Mouse (Mus musculus): ENCODE measurements around the gene Sgo2a. TPM values are rescaled to one million over a fixed set of nuclear protein-coding genes. Genes with fewer than 3 reads are reported as not detected.
A peak's percentile ranks its signal among the peaks of the same experiment; 100 is the strongest.

Gene Sgo2a
- under 1 TPM; 0.44 to 0.64 TPM for total RNA-seq (2021)
- long read RNA-seq, experiment 1 = 0 reads
- long read RNA-seq, experiment 2 = 0 reads

GRCm38 (mm10) chr1:57995432-57996132 is at the start of gene Sgo2a:
Sgo2a (plus strand) TSS chr1:57995971.
- Histone ChIP-seq H3K4me3 (peak within 1 kb of the TSS; percentile 89), H3K27ac (peak within 1 kb of the TSS; percentile 90)
- TF ChIP-seq CTCF (conservative IDR thresholded peaks at IDR 0.05) = 0 out of 2 replicates have a peak, but pooled peaks have one; percentile 12
- DNase-seq (ENCODE audit: low spot score in 2 of 2) = peak; percentile 90 to 91

GRCm38 (mm10) chr1:57947552-57948347 is 48.0 kb upstream of the Sgo2a start:
- no peak for DNase-seq (ENCODE audit: low spot score in 2 of 2)
- Histone ChIP-seq H3K27ac (no peak overlapping the region), H3K4me3 (no peak overlapping the region)
- TF ChIP-seq CTCF (conservative IDR thresholded peaks at IDR 0.05) = no peak

GRCm38 (mm10) chr1:57949195-57949594 is 46.6 kb upstream of the Sgo2a start:
- Histone ChIP-seq H3K4me3 (no peak overlapping the region), H3K27ac (no peak overlapping the region)
- peak; percentile 5 to 27 for DNase-seq (ENCODE audit: low spot score in 2 of 2)
- peak; percentile 83 for TF ChIP-seq CTCF (conservative IDR thresholded peaks at IDR 0.05)

- no peak for TF ChIP-seq CTCF (conservative IDR thresholded peaks at IDR 0.05)
Measured at GRCm38 (mm10) chr1:57949716-57950115, 46.1 kb upstream of the Sgo2a start.

GRCm38 (mm10) chr1:57952509-57952908 is 43.3 kb upstream of the Sgo2a start:
- Histone ChIP-seq H3K4me3 (no peak overlapping the region), H3K27ac (no peak overlapping the region)
- TF ChIP-seq CTCF (conservative IDR thresholded peaks at IDR 0.05) = no peak
- no peak for DNase-seq (ENCODE audit: low spot score in 2 of 2)

More at GRCm38 (mm10) chr1:57949716-57950115, 46.1 kb upstream of the Sgo2a start:
- DNase-seq (ENCODE audit: low spot score in 2 of 2) = no peak
- Histone ChIP-seq H3K27ac (no peak overlapping the region), H3K4me3 (no peak overlapping the region)

GRCm38 (mm10) chr1:57953586-57954375 is 42.0 kb upstream of the Sgo2a start:
- DNase-seq (ENCODE audit: low spot score in 2 of 2) = no peak
- no peak for TF ChIP-seq CTCF (conservative IDR thresholded peaks at IDR 0.05)
- H3K27ac ChIP-seq = no peak overlapping the region
- no peak overlapping the region for H3K4me3 ChIP-seq

DNA sequence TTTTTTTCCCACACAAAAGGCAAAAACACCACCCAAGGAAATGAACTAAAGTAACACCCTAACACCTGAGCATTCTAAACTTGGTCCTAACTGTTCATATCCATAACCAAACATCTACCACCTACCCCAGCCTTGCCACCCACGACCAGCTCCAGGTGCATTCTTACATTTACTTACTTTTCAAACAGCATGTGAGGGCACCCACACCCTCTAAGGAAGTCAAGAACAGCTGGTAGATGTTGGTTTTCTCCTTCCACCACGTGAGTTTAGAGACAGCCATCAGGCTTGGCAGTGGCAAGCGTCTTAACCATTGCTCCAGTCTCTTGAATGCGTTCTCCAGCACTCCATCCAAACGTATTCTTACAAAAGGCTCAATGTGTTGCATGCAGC is 41.4 kb upstream of the Sgo2a start:
- Histone ChIP-seq H3K27ac (no peak overlapping the region), H3K4me3 (no peak overlapping the region)
- no peak for TF ChIP-seq CTCF (conservative IDR thresholded peaks at IDR 0.05)
- DNase-seq (ENCODE audit: low spot score in 2 of 2) = no peak

DNA sequence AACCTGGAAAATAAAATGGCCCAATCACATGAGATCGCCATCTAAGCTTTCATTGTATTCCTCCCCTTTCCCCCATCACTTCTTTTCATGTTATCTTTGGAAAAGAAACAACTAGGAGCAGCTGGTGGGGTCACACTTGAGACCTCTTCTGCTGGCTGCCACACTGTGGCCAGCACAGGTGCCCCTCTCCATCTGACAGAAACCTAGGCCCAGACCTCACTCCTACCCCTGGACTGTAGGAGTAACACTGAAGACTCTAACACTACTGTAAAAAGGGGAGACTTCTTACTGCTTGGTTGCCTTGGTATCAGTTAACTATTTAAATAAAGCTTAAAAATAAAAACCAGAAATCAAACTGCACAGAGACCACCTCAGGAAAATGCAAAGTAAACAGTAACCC is 40.0 kb upstream of the Sgo2a start:
- no peak overlapping the region for H3K27ac ChIP-seq
- TF ChIP-seq CTCF (conservative IDR thresholded peaks at IDR 0.05) = no peak
- no peak overlapping the region for H3K4me3 ChIP-seq
- no peak for DNase-seq (ENCODE audit: low spot score in 2 of 2)

DNA sequence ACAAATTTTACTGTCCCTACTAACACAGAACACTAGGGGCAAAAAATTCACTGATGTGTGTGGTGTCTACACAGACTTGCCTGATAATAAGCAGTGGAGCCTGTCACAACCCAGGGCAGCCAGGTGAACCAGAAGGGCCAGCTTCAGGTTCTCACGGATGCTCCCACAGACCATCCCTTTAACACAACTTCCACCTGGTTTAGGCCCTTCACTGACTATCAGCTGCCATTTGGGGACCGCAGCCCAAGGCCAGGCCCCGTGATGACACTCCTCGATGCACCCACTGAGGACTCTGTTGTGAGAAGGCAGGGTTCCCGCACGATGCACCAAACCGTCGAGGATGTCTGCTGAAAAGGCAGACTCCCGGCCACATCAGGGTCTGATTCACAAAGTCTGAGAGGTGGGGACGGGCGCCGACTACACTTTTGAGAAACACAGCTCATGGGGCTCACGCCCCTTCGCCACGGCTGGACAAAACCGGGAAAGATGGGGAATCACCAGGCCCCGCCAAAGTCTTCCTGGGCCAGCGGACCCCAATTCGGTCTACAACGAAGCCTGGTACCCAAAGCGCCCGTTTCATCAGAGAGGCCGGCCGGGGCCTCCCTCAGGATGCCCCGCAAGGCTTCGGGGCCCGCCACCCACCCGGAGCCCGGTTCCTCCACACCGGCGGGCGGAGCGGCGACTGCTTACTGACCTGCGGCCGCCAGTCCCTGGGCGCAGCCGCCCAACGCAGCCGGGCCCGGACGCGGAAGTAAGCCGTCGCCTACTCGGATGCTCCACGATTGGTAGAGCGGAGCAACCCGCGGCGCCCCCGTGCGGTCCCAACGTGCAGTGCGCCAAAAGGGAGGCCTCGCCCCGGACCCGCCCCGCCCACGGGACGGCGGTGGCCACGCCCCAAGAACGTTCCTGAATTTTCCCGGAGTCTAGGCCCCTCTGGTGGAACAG is 26.2 kb upstream of the Sgo2a start:
- TF ChIP-seq CTCF (conservative IDR thresholded peaks at IDR 0.05) = peak; percentile 91
- H3K27ac ChIP-seq = peak overlapping the region; percentile 90
- peak; percentile 93 to 99 for DNase-seq (ENCODE audit: low spot score in 2 of 2)
- peak overlapping the region; percentile 92 for H3K4me3 ChIP-seq

GRCm38 (mm10) chr1:57971588-57971987 is 24.2 kb upstream of the Sgo2a start:
- no peak overlapping the region for H3K27ac ChIP-seq
- no peak for DNase-seq (ENCODE audit: low spot score in 2 of 2)
- no peak for TF ChIP-seq CTCF (conservative IDR thresholded peaks at IDR 0.05)
- H3K4me3 ChIP-seq = no peak overlapping the region

- TF ChIP-seq CTCF (conservative IDR thresholded peaks at IDR 0.05) = no peak
- DNase-seq (ENCODE audit: low spot score in 2 of 2) = no peak
Measured at GRCm38 (mm10) chr1:57976860-57977259, 18.9 kb upstream of the Sgo2a start.

More at GRCm38 (mm10) chr1:57976860-57977259, 18.9 kb upstream of the Sgo2a start:
- no peak overlapping the region for H3K4me3 ChIP-seq
- H3K27ac ChIP-seq = no peak overlapping the region
